Mouse (Mus musculus) brain, embryonic 18.5 days (tissue): Measurements from ENCODE around the gene Olfr417.
"Not testable (repeated sequence)": the region's sequence is repeated elsewhere in the genome, so short reads cannot be mapped to it uniquely, and the experiment has no call there.

Experiments
- DNase-seq: peaks from one replicate; pipeline ENCODE4 v3.0.0-alpha.2; 2012; ENCODE audit warnings: low read depth, low spot score

Gene Olfr417

GRCm38 (mm10) chr1:174364882-174365451 lies at the start of gene Olfr417:
Olfr417 (plus strand) TSS chr1:174365122.
- DNase-seq, result no peak

- no peak for DNase-seq
These were observed 47.6 kb upstream of the Olfr417 start for GRCm38 (mm10) chr1:174317308-174317707.

GRCm38 (mm10) chr1:174330218-174330617 lies 34.7 kb upstream of the Olfr417 start, which contains the start of gene Mptx1:
Mptx1 (plus strand) TSS chr1:174330518.
- DNase-seq, result no peak

- DNase-seq, result not testable (repeated sequence)
These were observed 11.3 kb upstream of the Olfr417 start for GRCm38 (mm10) chr1:174353636-174354035.

- DNase-seq, result no peak
These were observed 10.3 kb upstream of the Olfr417 start for GRCm38 (mm10) chr1:174354640-174355039.

- DNase-seq, result no peak
These were observed 8.9 kb downstream of the Olfr417 start for GRCm38 (mm10) chr1:174373799-174374198.

- no peak for DNase-seq
These were observed 25.8 kb downstream of the Olfr417 start, which contains the start of gene Olfr248 for GRCm38 (mm10) chr1:174390746-174391145. Olfr248 (plus strand) TSS chr1:174391046.

- no peak for DNase-seq
These were observed 58.0 kb downstream of the Olfr417 start for GRCm38 (mm10) chr1:174422959-174423358.

- DNase-seq, result no peak
These were observed 58.8 kb downstream of the Olfr417 start, which contains the start of gene Olfr414 for GRCm38 (mm10) chr1:174423764-174424163. Olfr414 (plus strand) TSS chr1:174424064.
